Mouse (Mus musculus) lung, embryonic 14.5 days (tissue): ENCODE data around the gene Rbm48. TPM values are rescaled to one million over a fixed set of nuclear protein-coding genes. Genes with fewer than 3 reads are reported as not detected.
"Not testable (repeated sequence)": the region's sequence is repeated elsewhere in the genome, so short reads cannot be mapped to it uniquely, and the experiment has no call there.

Source experiments
- ATAC-seq: fragments of 200-750 bp; cut with Nextera tagmentation; 2 replicates; pipeline ENCODE4 v1.8.0; 2017; ENCODE audit warnings: mild to moderate bottlenecking, moderate TSS enrichment, moderate library complexity; ENCODE audit not compliant: insufficient read depth
- DNase-seq: peaks from one replicate; pipeline ENCODE4 v3.0.0-alpha.2; 2015
- H3K27ac ChIP-seq: fragments of 300-500 bp; sonication (generic); 2 replicates; pipeline ENCODE4 v1.5.1; 2014; ENCODE audit warnings: low read depth, mild to moderate bottlenecking, moderate library complexity
- H3K27me3 ChIP-seq: fragments of 300-500 bp; sonication (generic); 2 replicates; pipeline ENCODE4 v1.6.1; 2014; ENCODE audit warnings: low read length, control low read depth; ENCODE audit not compliant: insufficient read depth
- H3K36me3 ChIP-seq: fragments of 300-500 bp; sonication (generic); 2 replicates; pipeline ENCODE4 v1.6.1; 2014; ENCODE audit warnings: control low read depth; ENCODE audit not compliant: insufficient read depth
- H3K4me1 ChIP-seq: fragments of 300-500 bp; sonication (generic); 2 replicates; pipeline ENCODE4 v1.6.1; 2014; ENCODE audit warnings: antibody characterized with exemption, control low read depth; ENCODE audit not compliant: insufficient read depth
- H3K4me2 ChIP-seq: fragments of 300-500 bp; sonication (generic); 2 replicates; pipeline ENCODE4 v1.6.1; 2014; ENCODE audit warnings: mild to moderate bottlenecking
- H3K4me3 ChIP-seq: fragments of 300-500 bp; sonication (generic); 2 replicates; pipeline ENCODE4 v1.5.1; 2014; ENCODE audit warnings: low read depth, low read length
- H3K9ac ChIP-seq: fragments of 300-500 bp; sonication (generic); 2 replicates; pipeline ENCODE4 v1.6.1; 2014
- H3K9me3 ChIP-seq: fragments of 300-500 bp; sonication (generic); 2 replicates; pipeline ENCODE4 v1.6.1; 2016; ENCODE audit warnings: low read depth, low read length, control low read depth
- CTCF ChIP-seq: IDR thresholded peaks from 2 replicates; pipeline ENCODE4 v1.5.1; 2016; ENCODE audit warnings: antibody characterized with exemption, low read depth
- WGBS: fragments of 180-500 bp; shearing (Covaris S2); extraction: QIAGEN DNeasy Blood & Tissue Kit; methylation state at CpG from one replicate; pipeline ENCODE4 v1.1.7; 2014; 5-methylcytosine and 5-hydroxymethylcytosine counted together
- polyA plus RNA-seq: library from polyadenylated mRNA; unstranded; fragments of >200 nt; fragmentation: Nextera tagmentation; extraction: Ambion mirVana; gene quantifications from 2 replicates; pipeline ENCODE4 v1.2.1, GENCODE M21; 2014

The Rbm48 gene
- polyA plus RNA-seq, 1 experiment from 2014 or later, result 14.7 TPM

- DNase-seq (no peak), ATAC-seq (no peak)
- WGBS, result 76% methylated on average over 16 of the region's 16 CpGs
- no peak overlapping the region for H3K27ac ChIP-seq
- H3K9me3 ChIP-seq, result no peaks in the 10 kb centered on the region
- H3K27me3 ChIP-seq, result no peaks in the 10 kb centered on the region
- H3K4me1 ChIP-seq, result no peaks in the 10 kb centered on the region
- H3K4me3 ChIP-seq, result no peak overlapping the region
- H3K9ac ChIP-seq, result no peak overlapping the region
- peaks cover 17% of the 10 kb centered on the region; the same call in 1 of the 2 replicates for H3K36me3 ChIP-seq
- no peak for TF ChIP-seq CTCF
- H3K4me2 ChIP-seq, result no peak overlapping the region
Observed at GRCm38 (mm10) chr5:3631512-3632271, 35.3 kb upstream of the Rbm48 start.

- Histone ChIP-seq H3K27ac (no peak overlapping the region), H3K4me3 (no peak overlapping the region), H3K4me2 (no peak overlapping the region), H3K36me3 (peaks cover 24% of the 10 kb centered on the region), H3K9me3 (no peaks in the 10 kb centered on the region), H3K4me1 (no peaks in the 10 kb centered on the region), H3K9ac (no peak overlapping the region), H3K27me3 (no peaks in the 10 kb centered on the region)
- TF ChIP-seq CTCF, result no peak
- 89% methylated on average over 5 of the region's 5 CpGs for WGBS
- ATAC-seq, result no peak
- no peak for DNase-seq
Observed at GRCm38 (mm10) chr5:3630055-3630454, 33.7 kb upstream of the Rbm48 start.

GRCm38 (mm10) chr5:3620486-3620885 lies 24.1 kb upstream of the Rbm48 start:
- ATAC-seq (no peak), DNase-seq (no peak)
- Histone ChIP-seq H3K4me2 (no peak overlapping the region), H3K27me3 (no peaks in the 10 kb centered on the region), H3K36me3 (peaks cover 39% of the 10 kb centered on the region), H3K4me1 (no peaks in the 10 kb centered on the region), H3K27ac (no peak overlapping the region), H3K4me3 (no peak overlapping the region), H3K9me3 (no peaks in the 10 kb centered on the region), H3K9ac (no peak overlapping the region)
- TF ChIP-seq CTCF, result no peak
- WGBS, result 84% methylated on average over 7 of the region's 7 CpGs

- not testable (repeated sequence) for H3K4me1 ChIP-seq, H3K4me3 ChIP-seq, H3K9me3 ChIP-seq, H3K27me3 ChIP-seq, H3K4me2 ChIP-seq, DNase-seq, H3K9ac ChIP-seq, ATAC-seq, H3K27ac ChIP-seq
- peaks cover 48% of the 10 kb centered on the region for H3K36me3 ChIP-seq
- WGBS, result 89% methylated on average over 2 of the region's 2 CpGs
Observed at GRCm38 (mm10) chr5:3611835-3612234, 15.4 kb upstream of the Rbm48 start.

GRCm38 (mm10) chr5:3609241-3609640 lies 12.9 kb upstream of the Rbm48 start:
- Histone ChIP-seq H3K4me1 (no peaks in the 10 kb centered on the region), H3K27me3 (no peaks in the 10 kb centered on the region), H3K27ac (no peak overlapping the region), H3K9me3 (no peaks in the 10 kb centered on the region), H3K4me3 (no peak overlapping the region), H3K4me2 (no peak overlapping the region), H3K36me3 (peaks cover 47% of the 10 kb centered on the region), H3K9ac (no peak overlapping the region)
- TF ChIP-seq CTCF, result no peak
- no peak for ATAC-seq
- DNase-seq, result no peak
- WGBS, result 91% methylated on average over 7 of the region's 7 CpGs

- 92% methylated on average over 9 of the region's 9 CpGs for WGBS
- DNase-seq (no peak), ATAC-seq (no peak)
- H3K4me2 ChIP-seq, result no peak overlapping the region
- peaks cover 42% of the 10 kb centered on the region for H3K36me3 ChIP-seq
- no peak overlapping the region for H3K4me3 ChIP-seq
- H3K27ac ChIP-seq, result no peak overlapping the region
- no peaks in the 10 kb centered on the region for H3K9me3 ChIP-seq
- H3K4me1 ChIP-seq, result no peaks in the 10 kb centered on the region
- no peaks in the 10 kb centered on the region for H3K27me3 ChIP-seq
- H3K9ac ChIP-seq, result no peak overlapping the region
- TF ChIP-seq CTCF, result no peak
Observed at GRCm38 (mm10) chr5:3607114-3607513, 10.7 kb upstream of the Rbm48 start.

GRCm38 (mm10) chr5:3600790-3601189 lies 4.4 kb upstream of the Rbm48 start:
- no peaks in the 10 kb centered on the region for H3K9me3 ChIP-seq
- WGBS, result 79% methylated on average over 3 of the region's 3 CpGs
- H3K36me3 ChIP-seq, result peaks cover 9% of the 10 kb centered on the region
- no peaks in the 10 kb centered on the region for H3K27me3 ChIP-seq
- H3K4me3 ChIP-seq, result no peak overlapping the region
- TF ChIP-seq CTCF, result no peak
- H3K4me2 ChIP-seq, result no peak overlapping the region
- ATAC-seq (no peak), DNase-seq (no peak)
- no peaks in the 10 kb centered on the region for H3K4me1 ChIP-seq
- H3K9ac ChIP-seq, result no peak overlapping the region
- no peak overlapping the region for H3K27ac ChIP-seq
